In the genomic region with DNA sequence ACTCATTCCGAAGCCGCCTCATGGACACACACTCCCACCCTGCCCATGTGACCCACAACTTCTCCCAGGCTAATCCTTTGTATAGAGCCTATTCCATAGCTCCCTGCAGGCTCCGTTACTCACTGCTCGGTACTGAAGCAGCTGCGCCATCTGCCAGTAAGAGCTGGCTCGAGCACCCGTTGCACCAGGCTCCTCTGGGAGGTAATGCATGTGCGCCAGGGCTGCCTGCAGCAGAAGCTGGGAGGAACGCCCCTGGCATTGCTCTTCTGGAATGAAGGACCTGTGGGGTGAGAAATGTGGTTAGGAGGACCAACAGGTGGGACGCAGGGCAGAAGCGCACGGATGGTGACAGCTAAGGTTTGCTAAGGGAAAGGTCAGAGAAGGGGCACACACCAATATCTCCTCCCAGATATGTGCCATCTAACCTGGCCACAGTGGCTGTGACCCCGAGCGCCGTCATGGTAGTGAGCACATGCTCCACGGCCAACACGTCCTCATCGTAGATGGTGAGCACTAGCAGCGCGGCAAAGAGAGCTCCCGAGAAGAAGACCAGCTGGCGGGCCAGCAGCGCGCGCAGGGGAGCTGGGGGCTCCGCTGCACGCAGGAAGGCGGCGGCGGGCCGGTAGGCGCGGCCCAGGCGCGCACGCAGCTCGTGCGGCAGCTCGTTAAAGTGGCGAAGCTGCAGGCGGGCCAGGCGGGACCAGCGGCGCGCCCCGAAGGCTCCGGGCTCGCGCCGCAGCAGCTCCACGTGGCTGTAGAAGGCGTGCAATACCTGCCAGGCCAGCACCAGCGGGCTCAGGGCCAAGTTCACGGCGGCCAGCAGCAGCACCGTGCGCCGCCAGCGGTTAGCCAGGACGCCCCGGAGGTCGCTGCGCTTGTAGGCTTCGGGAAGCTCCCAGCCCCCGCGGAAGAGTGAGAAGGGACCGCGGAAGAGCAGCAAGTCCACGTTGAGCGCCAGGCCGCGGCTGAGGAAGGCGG, we compare ENCODE assay signal across 8 mouse cellular contexts. TPM values are rescaled to one million over a fixed set of nuclear protein-coding genes. Genes with fewer than 3 reads are reported as not detected.
DNase-seq lines count a peak whose midpoint lies in the region; ATAC-seq and TF ChIP-seq lines count a peak whose summit lies in the region.

No protein-coding gene starts in this region.

- H3K9ac ChIP-seq in hindbrain, embryonic 14.5 days = peak overlapping the region; percentile 56
- H3K9ac ChIP-seq in lung, postnatal 0 days (replicated peaks; ENCODE audit: low read depth) = peak overlapping the region; percentile 20

- DNase-seq in MN1 (ENCODE audit: low spot score) = peak; percentile 89
- peak; percentile 90 for DNase-seq in brain, embryonic 14.5 days (ENCODE audit: low read depth)
- DNase-seq in forelimb bud, embryonic 11.5 days (ENCODE audit: low read depth, low spot score) = peak; percentile 52
- peak; percentile 69 for DNase-seq in hindbrain, embryonic 14.5 days (ENCODE audit: low spot score)
- DNase-seq in layer of hippocampus, postnatal 14 days (ENCODE audit: low spot score in 2 of 2) = peak; percentile 34 to 46
- peak; percentile 66 for DNase-seq in lung, postnatal 0 days (ENCODE audit: low spot score)
- DNase-seq in right cerebral cortex, adult 2 months (ENCODE audit: low spot score in 2 of 2) = peak; percentile 63 to 72
- DNase-seq in spleen, adult 12 weeks (ENCODE audit: low spot score) = no peak

- ATAC-seq in hindbrain, embryonic 14.5 days (ENCODE audit: low FRiP score) = peak; percentile 49
- ATAC-seq in lung, postnatal 0 days = peak; percentile 26

- peaks cover 14% of the 10 kb centered on the region for H3K4me1 ChIP-seq in hindbrain, embryonic 14.5 days (replicated peaks; ENCODE audit: control insufficient read depth, insufficient read depth, low read length)
- H3K4me1 ChIP-seq in lung, postnatal 0 days (ENCODE audit: insufficient read depth, low read depth, low read length) = peaks cover 19% of the 10 kb centered on the region

- H3K27ac ChIP-seq in hindbrain, embryonic 14.5 days = no peak overlapping the region
- no peak overlapping the region for H3K27ac ChIP-seq in lung, postnatal 0 days (ENCODE audit: low read length)

- no peak for TF ChIP-seq POLR2A in brain, embryonic 14.5 days (IDR thresholded peaks at IDR 0.05; ENCODE audit: borderline replicate concordance, extremely low read depth, insufficient read depth, insufficient read length, poor library complexity, severe bottlenecking)

- H3K4me2 ChIP-seq in hindbrain, embryonic 14.5 days (replicated peaks) = peak overlapping the region; percentile 87
- peak overlapping the region; percentile 74 for H3K4me2 ChIP-seq in lung, postnatal 0 days (replicated peaks; ENCODE audit: low read depth, low read length)

- under 1% methylated on average over 68 of the region's 73 CpGs for WGBS in hindbrain, embryonic 14.5 days
- 1% methylated on average over 69 of the region's 73 CpGs for whole genome bisulfite sequencing in lung, postnatal 0 days

- peak; percentile 33; the same call in 1 of the 2 replicates for TF ChIP-seq CTCF in brain, embryonic 14.5 days (IDR thresholded peaks at IDR 0.05; ENCODE audit: borderline replicate concordance, extremely low read depth, insufficient read depth, insufficient read length)
- TF ChIP-seq CTCF in lung, postnatal 0 days (IDR thresholded peaks at IDR 0.05) = peak; percentile 51

- H3K9me3 ChIP-seq in hindbrain, embryonic 14.5 days (ENCODE audit: control insufficient read depth, low read length) = no peaks in the 10 kb centered on the region
- H3K9me3 ChIP-seq in lung, postnatal 0 days (ENCODE audit: low read length) = no peaks in the 10 kb centered on the region

- no peaks in the 10 kb centered on the region for H3K36me3 ChIP-seq in hindbrain, embryonic 14.5 days (replicated peaks; ENCODE audit: control insufficient read depth, insufficient read depth)
- no peaks in the 10 kb centered on the region for H3K36me3 ChIP-seq in lung, postnatal 0 days (ENCODE audit: insufficient read depth, low read length)

- peak overlapping the region; percentile 41 for H3K4me3 ChIP-seq in hindbrain, embryonic 14.5 days (replicated peaks; ENCODE audit: low read length)
- H3K4me3 ChIP-seq in lung, postnatal 0 days (ENCODE audit: low read depth, low read length) = peak overlapping the region; percentile 33

- peaks cover 27% of the 10 kb centered on the region for H3K27me3 ChIP-seq in hindbrain, embryonic 14.5 days (ENCODE audit: control insufficient read depth, insufficient read depth, low read length)
- peaks cover 7% of the 10 kb centered on the region; the same call in 1 of the 2 replicates for H3K27me3 ChIP-seq in lung, postnatal 0 days (replicated peaks; ENCODE audit: insufficient read depth, low read length)

- no peak for TF ChIP-seq EP300 in lung, postnatal 0 days (IDR thresholded peaks at IDR 0.05)

RNA-seq across cellular contexts. Expression of a gene that starts 4.4 kb away (rescaled TPM):
- 1.5 and 1.7 TPM in 2 replicates for polyA plus RNA-seq in brain, embryonic 14.5 days (2012; rRNA removed)
- polyA plus RNA-seq in hindbrain, embryonic 14.5 days (2014; fragmentation: Nextera tagmentation; extraction: Ambion mirVana) = 1.6 and 2.4 TPM in 2 replicates
- 1 to 10 TPM; 2.8 to 3.4 TPM for total RNA-seq in layer of hippocampus, postnatal 14 days (2021)
- 0.54 and 0.94 TPM in 2 replicates for polyA plus RNA-seq in lung, postnatal 0 days (2015; fragmentation: Nextera tagmentation; extraction: Ambion mirVana)

RNA-seq across cellular contexts. Expression of a gene that starts 5.9 kb away (rescaled TPM):
- polyA plus RNA-seq in brain, embryonic 14.5 days (2012; rRNA removed) = 51.0 and 64.7 TPM in 2 replicates
- 42.0 and 45.6 TPM in 2 replicates for polyA plus RNA-seq in hindbrain, embryonic 14.5 days (2014; fragmentation: Nextera tagmentation; extraction: Ambion mirVana)
- 10 to 100 TPM; 43.0 to 54.1 TPM for total RNA-seq in layer of hippocampus, postnatal 14 days (2021)
- 22.4 and 25.6 TPM in 2 replicates for polyA plus RNA-seq in lung, postnatal 0 days (2015; fragmentation: Nextera tagmentation; extraction: Ambion mirVana)

RNA-seq across cellular contexts. Expression of a gene that starts 22.9 kb away (rescaled TPM):
- 9.6 and 11.1 TPM in 2 replicates for polyA plus RNA-seq in brain, embryonic 14.5 days (2012; rRNA removed)
- polyA plus RNA-seq in hindbrain, embryonic 14.5 days (2014; fragmentation: Nextera tagmentation; extraction: Ambion mirVana) = 8.6 and 10.6 TPM in 2 replicates
- 1 to 10 TPM; 9.4 to 10.0 TPM for total RNA-seq in layer of hippocampus, postnatal 14 days (2021)
- polyA plus RNA-seq in lung, postnatal 0 days (2015; fragmentation: Nextera tagmentation; extraction: Ambion mirVana) = 20.3 and 26.5 TPM in 2 replicates

RNA-seq across cellular contexts. Expression of a gene that starts 25.6 kb away (rescaled TPM):
- 0.71 and 1.1 TPM in 2 replicates for polyA plus RNA-seq in brain, embryonic 14.5 days (2012; rRNA removed)
- 0.35 and 0.80 TPM in 2 replicates for polyA plus RNA-seq in hindbrain, embryonic 14.5 days (2014; fragmentation: Nextera tagmentation; extraction: Ambion mirVana)
- under 1 TPM in 1 of 2 experiments, not detected in 1; 0.18 TPM for total RNA-seq in layer of hippocampus, postnatal 14 days (2021)
- 0.07 and 0.29 TPM in 2 replicates for polyA plus RNA-seq in lung, postnatal 0 days (2015; fragmentation: Nextera tagmentation; extraction: Ambion mirVana)

RNA-seq across cellular contexts. Expression of a gene that starts 35.8 kb away (rescaled TPM):
- polyA plus RNA-seq in brain, embryonic 14.5 days (2012; rRNA removed) = 159 and 252 TPM in 2 replicates
- 115 and 123 TPM in 2 replicates for polyA plus RNA-seq in hindbrain, embryonic 14.5 days (2014; fragmentation: Nextera tagmentation; extraction: Ambion mirVana)
- 100 to 1,000 TPM; 127 to 133 TPM for total RNA-seq in layer of hippocampus, postnatal 14 days (2021)
- 31.1 and 31.6 TPM in 2 replicates for polyA plus RNA-seq in lung, postnatal 0 days (2015; fragmentation: Nextera tagmentation; extraction: Ambion mirVana)
